Mouse (Mus musculus) testis, adult 2 months (tissue): ENCODE measurements around the gene Kat5.

Source experiments
- CTCF ChIP-seq: fragments of 200-500 bp; IDR thresholded peaks from 2 replicates; pipeline ENCODE4 v1.5.1; 2012; ENCODE audit warnings: low read depth, mild to moderate bottlenecking, inconsistent platforms, low read length, moderate library complexity; ENCODE audit not compliant: control insufficient read depth, insufficient read depth, insufficient replicate concordance
- POLR2A ChIP-seq: fragments of 200-500 bp; IDR thresholded peaks from 2 replicates; pipeline ENCODE4 v1.6.1; 2012; ENCODE audit warnings: low read depth, mild to moderate bottlenecking, inconsistent platforms, low read length, moderate library complexity; ENCODE audit not compliant: control insufficient read depth

GRCm38 (mm10) chr19:5629907-5630306 is 19.9 kb upstream of the Kat5 start:
- TF ChIP-seq CTCF (no peak), POLR2A (no peak)
